10 mouse cellular contexts compared by ENCODE assay signal in genomic region chr14:25496989-25497388, GRCm38 (mm10). TPM values are rescaled to one million over a fixed set of nuclear protein-coding genes. Genes with fewer than 3 reads are reported as not detected.
DNase-seq lines count a peak whose midpoint lies in the region; ATAC-seq and TF ChIP-seq lines count a peak whose summit lies in the region.
"Had no signal": no experiment of that assay in that cellular context is flagged by ENCODE, and none has a peak within 500 bp of the region (broad histone marks: within the 10 kb centered on the region; RNA-seq: fewer than 3 reads in every experiment).

No protein-coding gene starts in this region.

- no peak overlapping the region for H3K4me2 ChIP-seq in hindbrain, embryonic 14.5 days (replicated peaks)
- no peak overlapping the region for H3K4me2 ChIP-seq in limb, embryonic 15.5 days

- H3K27me3 ChIP-seq in cerebellum, adult 2 months (ENCODE audit: control insufficient read depth, insufficient read depth, low read length) = no peaks in the 10 kb centered on the region
- H3K27me3 ChIP-seq in hindbrain, embryonic 10.5 days (ENCODE audit: insufficient read depth, poor library complexity, severe bottlenecking) = no peaks in the 10 kb centered on the region
- H3K27me3 ChIP-seq in hindbrain, embryonic 14.5 days (ENCODE audit: control insufficient read depth, insufficient read depth, low read length) = no peaks in the 10 kb centered on the region
- H3K27me3 ChIP-seq in limb, embryonic 15.5 days = no peaks in the 10 kb centered on the region
- H3K27me3 ChIP-seq: Patski had no signal

- DNase-seq in cerebellum, adult 2 months = peak in 1 of 2 experiments; percentile 58
- no peak for DNase-seq in hindbrain, embryonic 10.5 days (ENCODE audit: low spot score)
- no peak for DNase-seq in hindbrain, embryonic 14.5 days (ENCODE audit: low spot score)
- peak; percentile 34 for DNase-seq in NIH3T3 (ENCODE audit: low read depth)
- no peak for DNase-seq in cerebellum, postnatal 14 days
- no peak for DNase-seq in natural killer cell, adult 2 months (ENCODE audit: low spot score in 2 of 2)

- no peak overlapping the region for H3K4me3 ChIP-seq in cerebellum, adult 2 months (replicated peaks; ENCODE audit: insufficient read depth, low read depth, low read length)
- H3K4me3 ChIP-seq in hindbrain, embryonic 10.5 days = no peak overlapping the region
- no peak overlapping the region for H3K4me3 ChIP-seq in hindbrain, embryonic 14.5 days (replicated peaks; ENCODE audit: low read length)
- H3K4me3 ChIP-seq in limb, embryonic 15.5 days = no peak overlapping the region

- no peak for ATAC-seq in cerebellum, adult (ENCODE audit: insufficient number of reproducible peaks, low FRiP score, low TSS enrichment)
- no peak for ATAC-seq in hindbrain, embryonic 14.5 days (ENCODE audit: low FRiP score)
- no peak for ATAC-seq in limb, embryonic 15.5 days (ENCODE audit: insufficient number of reproducible peaks, low FRiP score, low TSS enrichment, low read depth)

- WGBS in cerebellum, adult 2 months = 31% methylated on average over 3 of the region's 3 CpGs
- WGBS in hindbrain, embryonic 10.5 days = 69% methylated on average over 3 of the region's 3 CpGs
- WGBS in hindbrain, embryonic 14.5 days = 67% methylated on average over 3 of the region's 3 CpGs
- 42% methylated on average over 3 of the region's 3 CpGs for WGBS in limb, embryonic 15.5 days

- no peaks in the 10 kb centered on the region for H3K9me3 ChIP-seq in hindbrain, embryonic 10.5 days
- no peaks in the 10 kb centered on the region for H3K9me3 ChIP-seq in hindbrain, embryonic 14.5 days (ENCODE audit: control insufficient read depth, low read length)
- no peaks in the 10 kb centered on the region for H3K9me3 ChIP-seq in limb, embryonic 15.5 days

- peaks cover 86% of the 10 kb centered on the region for H3K4me1 ChIP-seq in cerebellum, adult 2 months (ENCODE audit: control insufficient read depth, insufficient read depth, low read length)
- H3K4me1 ChIP-seq in hindbrain, embryonic 10.5 days (replicated peaks) = peaks cover 97% of the 10 kb centered on the region
- H3K4me1 ChIP-seq in hindbrain, embryonic 14.5 days (replicated peaks; ENCODE audit: control insufficient read depth, insufficient read depth, low read length) = peaks cover 96% of the 10 kb centered on the region
- H3K4me1 ChIP-seq in limb, embryonic 15.5 days = peaks cover 96% of the 10 kb centered on the region

- TF ChIP-seq POLR2A in cerebellum, adult 2 months (IDR thresholded peaks at IDR 0.05; ENCODE audit: borderline replicate concordance, insufficient read depth, low read length) = no peak

- H3K27ac ChIP-seq in cerebellum, adult 2 months (ENCODE audit: insufficient read depth, low read length) = peak overlapping the region; percentile 49; the same call in 1 of the 2 replicates
- H3K27ac ChIP-seq in hindbrain, embryonic 10.5 days = peak overlapping the region; percentile 31; the same call in 1 of the 2 replicates
- H3K27ac ChIP-seq in hindbrain, embryonic 14.5 days = no peak overlapping the region
- H3K27ac ChIP-seq in limb, embryonic 15.5 days = peak overlapping the region; percentile 55; the same call in 1 of the 2 replicates
- H3K27ac ChIP-seq: liver, embryonic 14.5 days had no signal

- H3K36me3 ChIP-seq in hindbrain, embryonic 10.5 days = peaks cover 5% of the 10 kb centered on the region
- no peaks in the 10 kb centered on the region for H3K36me3 ChIP-seq in hindbrain, embryonic 14.5 days (replicated peaks; ENCODE audit: control insufficient read depth, insufficient read depth)
- H3K36me3 ChIP-seq in limb, embryonic 15.5 days = no peaks in the 10 kb centered on the region

- no peak overlapping the region for H3K9ac ChIP-seq in hindbrain, embryonic 14.5 days
- no peak overlapping the region for H3K9ac ChIP-seq in limb, embryonic 15.5 days
- H3K9ac ChIP-seq: liver, embryonic 14.5 days had no signal

- TF ChIP-seq CTCF in cerebellum, adult 2 months (IDR thresholded peaks at IDR 0.05; ENCODE audit: borderline replicate concordance, insufficient read depth, low read depth, low read length) = no peak

RNA-seq across cellular contexts. Expression of gene Zmiz1, which starts 38.0 kb away (rescaled TPM):
- polyA plus RNA-seq in cerebellum, adult 2 months (2012; rRNA removed) = 63.7 and 72.5 TPM in 2 replicates
- 44.4 and 60.1 TPM in 2 replicates for polyA plus RNA-seq in hindbrain, embryonic 10.5 days (2016; fragmentation: Nextera tagmentation; extraction: Ambion mirVana)
- polyA plus RNA-seq in hindbrain, embryonic 14.5 days (2014; fragmentation: Nextera tagmentation; extraction: Ambion mirVana) = 70.0 and 70.6 TPM in 2 replicates
- polyA plus RNA-seq in limb, embryonic 15.5 days (2015; fragmentation: Nextera tagmentation; extraction: Ambion mirVana) = 41.9 and 50.5 TPM in 2 replicates
